Mouse (Mus musculus) granulocyte monocyte progenitor cell, adult 5-6 weeks (primary cell): ENCODE data around the gene Scp2. TPM values are rescaled to one million over a fixed set of nuclear protein-coding genes. Genes with fewer than 3 reads are reported as not detected.
"Not testable (repeated sequence)": the region's sequence is repeated elsewhere in the genome, so short reads cannot be mapped to it uniquely, and the experiment has no call there.

Experiments used
- ATAC-seq: replicated peaks from 2 replicates; pipeline ENCODE4 v1.8.0; 2016; ENCODE audit warnings: mild to moderate bottlenecking, moderate TSS enrichment, inconsistent platforms; ENCODE audit not compliant: poor library complexity, severe bottlenecking
- total RNA-seq, 2 experiments: library from RNA; stranded (forward) in 1 of 2; stranded (reverse) in 1 of 2; fragments of 200-712, 200-1000 nt in 1 of 2; fragments of >200 nt in 1 of 2; fragmentation: Nextera tagmentation in 1 of 2; gene quantifications; 2 replicates each; pipeline ENCODE4 v1.2.3; 2014 to 2017

Gene Scp2
- total RNA-seq (2014; fragmentation: Nextera tagmentation): 228 and 252 TPM in 2 replicates
- 218 and 226 TPM in 2 replicates for total RNA-seq (2017)

- ATAC-seq: no peak
Observed at GRCm38 (mm10) chr4:108144880-108145279, at the start of gene Scp2. TSS of gene Scp2 (minus strand) at chr4:108144998.

GRCm38 (mm10) chr4:108192821-108193323 is 48.1 kb upstream of the Scp2 start:
- no peak for ATAC-seq

- ATAC-seq: no peak
Observed at GRCm38 (mm10) chr4:108182278-108182677, 37.5 kb upstream of the Scp2 start.

- ATAC-seq: no peak
Observed at GRCm38 (mm10) chr4:108168056-108168455, 23.3 kb upstream of the Scp2 start.

- ATAC-seq: no peak
Observed at GRCm38 (mm10) chr4:108166874-108167273, 22.1 kb upstream of the Scp2 start.

GRCm38 (mm10) chr4:108165152-108165895 is 20.5 kb upstream of the Scp2 start, which contains the start of gene Echdc2:
TSS of gene Echdc2 (plus strand) at chr4:108165437.
- ATAC-seq: peak; percentile 33; the same call in 1 of the 2 replicates

- ATAC-seq: no peak
Observed at GRCm38 (mm10) chr4:108163291-108163690, 18.5 kb upstream of the Scp2 start.

GRCm38 (mm10) chr4:108161936-108162335 is 17.1 kb upstream of the Scp2 start:
- ATAC-seq: no peak

GRCm38 (mm10) chr4:108155141-108155540 is 10.3 kb upstream of the Scp2 start:
- not testable (repeated sequence) for ATAC-seq

- not testable (repeated sequence) for ATAC-seq
Observed at GRCm38 (mm10) chr4:108145554-108145953, 756 bp upstream of the Scp2 start.

GRCm38 (mm10) chr4:108143778-108144177 is 1.0 kb downstream of the Scp2 start:
- no peak for ATAC-seq

- ATAC-seq: not testable (repeated sequence)
Observed at GRCm38 (mm10) chr4:108143178-108143577, 1.6 kb downstream of the Scp2 start.

GRCm38 (mm10) chr4:108136938-108137337 is 7.9 kb downstream of the Scp2 start:
- ATAC-seq: no peak

- no peak for ATAC-seq
Observed at GRCm38 (mm10) chr4:108130452-108130851, 14.3 kb downstream of the Scp2 start.

GRCm38 (mm10) chr4:108128339-108128738 is 16.5 kb downstream of the Scp2 start:
- no peak for ATAC-seq

GRCm38 (mm10) chr4:108127516-108127915 is 17.3 kb downstream of the Scp2 start:
- no peak for ATAC-seq

GRCm38 (mm10) chr4:108126260-108126659 is 18.5 kb downstream of the Scp2 start:
- no peak for ATAC-seq

- ATAC-seq: no peak
Observed at GRCm38 (mm10) chr4:108124104-108124503, 20.7 kb downstream of the Scp2 start.

- peak; percentile 97 for ATAC-seq
Observed at GRCm38 (mm10) chr4:108117924-108118876, 26.6 kb downstream of the Scp2 start.

GRCm38 (mm10) chr4:108117488-108117887 is 27.3 kb downstream of the Scp2 start:
- no peak for ATAC-seq

- ATAC-seq: no peak
Observed at GRCm38 (mm10) chr4:108116466-108116865, 28.3 kb downstream of the Scp2 start.
